Mouse (Mus musculus): ENCODE measurements around the gene 1700025C18Rik.

DNA sequence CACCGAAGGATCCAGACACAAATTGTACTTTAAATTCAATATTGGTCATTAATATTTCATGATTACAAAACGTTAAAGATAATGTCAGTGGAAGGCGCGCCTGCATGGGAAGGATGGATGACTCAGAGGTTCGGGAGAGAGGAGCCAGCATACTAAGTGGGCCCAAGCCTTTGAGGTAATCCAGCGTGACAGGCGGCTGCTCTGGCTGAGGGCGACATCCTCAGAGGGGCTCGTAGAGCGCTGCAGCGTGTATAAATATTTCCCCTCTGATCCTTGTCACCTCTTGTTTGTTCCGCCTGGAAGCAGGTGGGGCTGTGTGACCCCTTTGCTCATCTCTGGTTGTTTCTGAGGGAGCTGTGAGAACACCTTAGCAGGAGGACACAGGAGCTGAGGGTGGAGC is 40.9 kb upstream of the 1700025C18Rik start:
- TF ChIP-seq EP300 (IDR thresholded peaks at IDR 0.05; ENCODE audit: insufficient read depth, low read depth, low read length): no peak
- no peak for TF ChIP-seq CTCF (IDR thresholded peaks at IDR 0.05)
- TF ChIP-seq POLR2A (IDR thresholded peaks at IDR 0.05; ENCODE audit: insufficient read depth, low read depth, low read length): no peak
